Mouse (Mus musculus) splenic B cell, adult 2 months (primary cell): ENCODE measurements around the gene Cmtr1.
A peak's percentile ranks its signal among the peaks of the same experiment; 100 is the strongest.

ENCODE experiments used
- DNase-seq: peaks from one replicate; pipeline ENCODE4 v3.0.0-alpha.2; 2011; ENCODE audit warnings: low read depth, low spot score
- H3K27me3 ChIP-seq: 2 replicates; pipeline ENCODE4 v1.6.1; 2012; ENCODE audit warnings: mild to moderate bottlenecking, low read length, moderate library complexity, mixed read lengths; ENCODE audit not compliant: control insufficient read depth, poor library complexity, insufficient read depth, severe bottlenecking
- H3K36me3 ChIP-seq: 2 replicates; pipeline ENCODE4 v1.6.1; 2012; ENCODE audit warnings: mild to moderate bottlenecking, low read length, moderate library complexity, mixed read lengths; ENCODE audit not compliant: control insufficient read depth, poor library complexity, insufficient read depth, severe bottlenecking

The Cmtr1 gene

GRCm38 (mm10) chr17:29681669-29682068, 21.3 kb downstream of the Cmtr1 start:
- DNase-seq, result no peak
- no peaks in the 10 kb centered on the region for H3K27me3 ChIP-seq
- peaks cover 17% of the 10 kb centered on the region for H3K36me3 ChIP-seq

- Histone ChIP-seq H3K27me3 (no peaks in the 10 kb centered on the region), H3K36me3 (peaks cover 18% of the 10 kb centered on the region)
- no peak for DNase-seq
These were observed 21.9 kb downstream of the Cmtr1 start for GRCm38 (mm10) chr17:29682261-29682660.

- H3K27me3 ChIP-seq, result no peaks in the 10 kb centered on the region
- H3K36me3 ChIP-seq, result peaks cover 21% of the 10 kb centered on the region
- DNase-seq, result no peak
These were observed 22.7 kb downstream of the Cmtr1 start for GRCm38 (mm10) chr17:29683127-29683526.

GRCm38 (mm10) chr17:29684275-29684674, 23.9 kb downstream of the Cmtr1 start:
- H3K27me3 ChIP-seq, result no peaks in the 10 kb centered on the region
- H3K36me3 ChIP-seq, result peaks cover 27% of the 10 kb centered on the region
- DNase-seq, result no peak

GRCm38 (mm10) chr17:29686771-29687170, 26.4 kb downstream of the Cmtr1 start:
- DNase-seq, result no peak
- Histone ChIP-seq H3K27me3 (no peaks in the 10 kb centered on the region), H3K36me3 (peaks cover 28% of the 10 kb centered on the region)

- no peak for DNase-seq
- no peaks in the 10 kb centered on the region for H3K27me3 ChIP-seq
- peaks cover 28% of the 10 kb centered on the region for H3K36me3 ChIP-seq
These were observed 27.0 kb downstream of the Cmtr1 start for GRCm38 (mm10) chr17:29687373-29687772.

- Histone ChIP-seq H3K36me3 (peaks cover 30% of the 10 kb centered on the region), H3K27me3 (no peaks in the 10 kb centered on the region)
- DNase-seq, result no peak
These were observed 28.2 kb downstream of the Cmtr1 start for GRCm38 (mm10) chr17:29688610-29689009.

GRCm38 (mm10) chr17:29690257-29690656, 29.9 kb downstream of the Cmtr1 start:
- no peak for DNase-seq
- H3K36me3 ChIP-seq, result peaks cover 33% of the 10 kb centered on the region
- H3K27me3 ChIP-seq, result no peaks in the 10 kb centered on the region

- Histone ChIP-seq H3K36me3 (peaks cover 24% of the 10 kb centered on the region), H3K27me3 (no peaks in the 10 kb centered on the region)
- no peak for DNase-seq
These were observed 32.4 kb downstream of the Cmtr1 start for GRCm38 (mm10) chr17:29692827-29693226.

GRCm38 (mm10) chr17:29693571-29693970, 33.2 kb downstream of the Cmtr1 start:
- H3K27me3 ChIP-seq, result no peaks in the 10 kb centered on the region
- H3K36me3 ChIP-seq, result peaks cover 25% of the 10 kb centered on the region
- DNase-seq, result no peak

- no peaks in the 10 kb centered on the region for H3K27me3 ChIP-seq
- no peak for DNase-seq
- H3K36me3 ChIP-seq, result peaks cover 22% of the 10 kb centered on the region
These were observed 34.1 kb downstream of the Cmtr1 start for GRCm38 (mm10) chr17:29694516-29694915.

- DNase-seq, result no peak
- Histone ChIP-seq H3K36me3 (peaks cover 22% of the 10 kb centered on the region), H3K27me3 (no peaks in the 10 kb centered on the region)
These were observed 36.5 kb downstream of the Cmtr1 start for GRCm38 (mm10) chr17:29696940-29697339.

- Histone ChIP-seq H3K36me3 (peaks cover 22% of the 10 kb centered on the region), H3K27me3 (no peaks in the 10 kb centered on the region)
- no peak for DNase-seq
These were observed 38.0 kb downstream of the Cmtr1 start for GRCm38 (mm10) chr17:29698421-29698820.

- DNase-seq, result no peak
- H3K27me3 ChIP-seq, result no peaks in the 10 kb centered on the region
- peaks cover 11% of the 10 kb centered on the region for H3K36me3 ChIP-seq
These were observed 40.2 kb downstream of the Cmtr1 start for GRCm38 (mm10) chr17:29700573-29700972.

- peaks cover 7% of the 10 kb centered on the region for H3K36me3 ChIP-seq
- DNase-seq, result no peak
- H3K27me3 ChIP-seq, result no peaks in the 10 kb centered on the region
These were observed 42.7 kb downstream of the Cmtr1 start for GRCm38 (mm10) chr17:29702938-29703710.

- DNase-seq, result peak; percentile 71
- H3K27me3 ChIP-seq, result no peaks in the 10 kb centered on the region
- H3K36me3 ChIP-seq, result peaks cover 3% of the 10 kb centered on the region; the same call in 1 of the 2 replicates
These were observed 44.4 kb downstream of the Cmtr1 start for GRCm38 (mm10) chr17:29704781-29705180.
